Mouse (Mus musculus) cerebellum, adult 9-10 months (tissue): ENCODE results near the gene Tbx4.

Experiments
- DNase-seq: peaks from one replicate; pipeline ENCODE4 v3.0.0; 2022

The Tbx4 gene

DNA sequence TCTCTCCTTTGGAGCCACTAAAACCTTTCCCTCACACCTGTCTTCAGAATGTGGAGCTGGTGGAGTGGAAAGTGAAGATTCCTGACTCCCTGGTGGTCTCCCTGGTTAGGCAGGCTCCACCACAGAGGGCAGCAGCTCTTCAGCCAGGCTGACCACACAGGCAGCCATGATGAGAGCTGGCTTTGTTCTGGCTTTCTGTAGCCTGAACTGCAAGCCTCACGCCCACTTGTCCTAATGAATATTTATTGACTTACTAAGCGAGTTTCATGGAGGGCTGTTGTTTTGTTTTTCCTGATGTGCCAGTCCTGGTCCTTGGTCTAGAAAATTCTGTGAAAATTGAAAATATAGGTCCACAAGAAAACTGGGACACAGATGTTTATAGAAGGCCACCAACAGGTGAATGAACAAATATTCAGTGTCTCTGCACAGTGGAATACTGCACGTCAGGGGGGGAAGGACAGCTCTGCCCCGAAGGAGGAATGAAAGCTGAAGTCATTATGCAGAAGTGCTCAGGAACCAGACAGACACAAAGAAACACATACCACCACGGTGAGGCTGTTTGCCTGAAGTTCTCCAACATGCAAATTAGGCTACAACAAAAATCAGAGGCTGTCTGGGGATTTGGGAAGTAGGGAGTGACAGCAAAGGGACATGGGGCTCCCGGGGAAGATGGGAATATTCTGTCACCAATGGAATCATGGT is 28.1 kb upstream of the Tbx4 start:
- no peak for DNase-seq

DNA sequence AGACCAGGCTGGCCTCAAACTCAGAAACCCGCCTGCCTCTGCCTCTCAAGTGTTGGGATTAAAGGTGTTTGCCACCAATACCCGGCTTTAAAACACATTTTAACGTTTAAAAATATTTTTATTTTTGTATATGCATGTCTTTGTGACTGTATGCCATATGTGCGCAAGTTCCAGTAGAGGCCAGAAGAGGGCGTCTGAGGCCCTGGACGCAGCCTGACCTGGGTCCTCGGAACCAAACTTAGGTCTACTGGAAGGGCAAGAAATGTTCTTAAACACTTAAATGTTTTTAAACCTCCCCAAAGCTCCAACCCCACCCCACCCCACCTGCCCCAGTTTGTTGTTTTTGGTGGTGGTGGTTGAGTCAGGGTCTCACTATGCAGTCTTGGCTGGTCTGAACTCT is 21.9 kb upstream of the Tbx4 start:
- DNase-seq, result no peak

DNA sequence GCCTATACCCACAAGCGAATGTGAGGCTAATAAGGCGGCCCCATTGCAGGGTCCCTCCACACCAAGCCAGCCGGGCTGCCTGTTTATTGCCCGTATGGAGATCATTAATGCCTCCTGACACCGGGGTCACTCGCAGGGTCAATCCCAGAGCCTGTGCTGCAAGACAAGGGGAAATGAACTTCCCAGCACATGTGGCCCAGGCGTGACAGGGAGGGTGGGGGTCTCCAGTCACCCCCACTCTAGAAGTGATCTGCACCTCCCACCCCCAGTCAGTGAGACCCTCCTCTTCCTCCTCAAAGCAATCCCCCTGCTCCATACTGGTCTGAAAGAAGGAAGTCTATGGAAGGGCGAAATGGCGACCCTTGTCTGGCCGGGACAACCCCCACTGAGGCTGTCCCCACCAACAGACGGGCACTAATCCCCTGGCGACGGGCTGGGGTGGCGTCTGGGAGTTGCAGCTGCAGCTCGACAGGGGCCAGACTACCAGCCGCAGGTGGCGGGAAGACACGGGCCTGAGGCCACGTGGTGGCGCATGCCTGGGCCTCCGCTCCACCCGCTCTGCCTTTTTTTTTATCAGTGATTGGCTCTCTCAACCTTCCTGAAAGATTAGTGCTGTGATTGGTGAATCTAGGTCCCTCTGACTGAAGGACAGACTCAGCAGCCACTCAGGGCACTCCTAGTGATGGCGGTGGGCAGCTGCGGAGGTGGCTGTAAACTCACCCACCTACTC is 10.0 kb upstream of the Tbx4 start:
- DNase-seq, result no peak

DNA sequence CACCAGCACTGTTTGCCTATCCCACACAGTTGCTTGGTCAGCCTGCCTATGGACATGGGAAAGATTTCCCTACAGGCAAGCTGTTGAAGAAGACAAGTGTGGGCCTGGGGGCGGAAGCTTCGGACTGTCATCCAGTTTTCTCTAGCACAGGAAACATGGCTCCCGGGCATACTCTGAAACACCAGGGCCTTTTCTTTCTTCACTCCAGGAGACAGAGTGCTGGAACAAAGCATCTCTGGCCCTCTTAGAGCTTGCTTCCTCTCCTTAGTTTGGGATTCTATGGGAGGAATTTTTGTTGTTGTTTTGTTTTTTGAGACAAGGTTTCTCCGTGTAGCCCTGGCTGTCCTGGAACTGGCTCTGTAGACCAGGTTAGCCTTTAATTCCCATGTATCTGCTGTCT is 1.7 kb upstream of the Tbx4 start:
- no peak for DNase-seq

DNA sequence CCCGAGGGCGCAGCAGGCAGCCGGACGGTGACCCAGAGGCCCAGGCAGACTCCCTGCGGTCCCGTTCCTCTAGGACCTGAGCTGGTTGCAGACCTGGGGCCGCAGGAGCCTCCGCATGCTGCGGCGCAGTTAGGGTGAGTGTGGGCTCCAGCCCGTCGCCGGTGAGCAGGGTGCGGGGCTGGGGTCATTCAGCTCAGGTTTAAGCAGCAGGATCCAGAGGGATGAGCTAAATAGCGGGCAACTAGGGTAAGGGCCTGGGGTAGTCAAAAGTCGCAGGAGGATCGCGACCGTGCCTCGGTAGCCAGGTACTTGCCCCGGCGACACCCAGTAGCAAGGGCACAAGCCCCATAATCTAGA is 185 bp downstream of the Tbx4 start:
- no peak for DNase-seq

DNA sequence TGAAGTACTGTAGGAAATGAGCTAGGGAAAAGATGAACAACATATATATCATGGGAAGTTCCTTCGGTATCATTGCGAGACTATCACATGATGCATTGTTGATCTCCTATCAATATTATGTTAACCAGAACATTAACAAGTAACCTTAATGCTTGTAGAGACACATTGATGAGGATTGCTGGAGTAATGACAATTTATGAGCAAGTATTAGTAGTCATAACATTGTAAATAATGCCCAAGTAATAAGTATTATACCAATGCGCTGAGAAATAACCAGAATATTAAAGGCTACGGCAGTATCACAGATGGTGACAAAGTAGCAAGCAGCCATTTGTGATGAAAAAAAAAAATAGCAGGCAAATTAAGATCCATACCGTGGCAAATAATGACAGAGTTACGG is 1.1 kb downstream of the Tbx4 start:
- no peak for DNase-seq

DNA sequence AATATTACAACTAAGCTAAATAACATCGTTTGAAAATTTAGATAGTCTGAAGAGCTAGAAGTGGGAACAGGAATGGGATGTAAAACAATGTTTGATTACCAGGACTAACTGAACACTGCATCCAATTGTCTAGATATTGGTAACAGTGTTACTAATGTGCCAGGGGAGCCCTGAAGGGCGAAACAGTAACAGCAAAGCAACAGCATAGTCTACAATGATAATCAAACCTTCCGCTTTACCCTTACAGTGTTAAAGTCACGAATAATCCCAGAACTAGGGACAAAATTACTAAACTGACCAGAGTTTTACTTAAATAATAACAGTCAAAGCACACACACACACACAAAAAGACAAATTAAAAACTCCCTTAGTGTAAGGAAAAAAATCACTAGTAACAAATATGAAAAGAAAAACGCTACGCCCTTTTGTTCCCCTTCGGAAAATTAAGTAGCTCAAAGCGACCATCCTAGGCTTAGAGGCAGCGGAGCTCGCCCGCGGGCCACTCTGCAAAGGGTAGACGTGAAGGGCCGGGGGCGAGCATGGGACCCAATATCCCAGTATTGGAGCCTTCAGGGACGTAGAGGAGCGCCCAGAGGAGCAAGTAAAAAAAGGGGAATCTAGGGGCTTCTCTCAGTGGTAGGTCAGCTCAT is 1.7 kb downstream of the Tbx4 start:
- DNase-seq, result no peak

DNA sequence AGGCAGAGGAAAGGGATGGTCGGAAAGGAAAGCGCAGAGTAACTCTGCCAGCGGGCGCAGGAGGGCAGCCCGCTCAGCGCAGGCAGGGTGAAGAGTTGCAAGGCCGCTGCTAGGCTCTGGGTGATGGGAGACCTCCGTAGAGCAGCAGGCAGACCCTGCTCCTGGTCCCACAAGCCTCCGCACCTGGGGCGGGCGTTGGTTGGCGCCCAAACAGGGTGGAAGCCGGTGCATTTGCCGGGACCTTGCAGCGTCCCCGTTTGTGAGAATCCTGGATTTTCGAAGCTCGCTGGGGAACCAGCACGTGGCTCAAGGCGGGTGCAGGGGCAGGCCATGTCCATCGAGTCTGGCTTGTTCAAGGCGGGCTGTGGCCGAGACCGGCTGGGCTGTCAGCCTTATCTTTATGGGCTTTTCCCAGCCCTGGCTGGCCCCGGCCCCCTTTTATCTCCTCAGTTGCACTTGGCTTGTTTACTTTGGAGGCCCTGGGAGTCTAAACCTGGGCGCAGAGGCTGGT is 2.3 kb downstream of the Tbx4 start:
- DNase-seq, result no peak

DNA sequence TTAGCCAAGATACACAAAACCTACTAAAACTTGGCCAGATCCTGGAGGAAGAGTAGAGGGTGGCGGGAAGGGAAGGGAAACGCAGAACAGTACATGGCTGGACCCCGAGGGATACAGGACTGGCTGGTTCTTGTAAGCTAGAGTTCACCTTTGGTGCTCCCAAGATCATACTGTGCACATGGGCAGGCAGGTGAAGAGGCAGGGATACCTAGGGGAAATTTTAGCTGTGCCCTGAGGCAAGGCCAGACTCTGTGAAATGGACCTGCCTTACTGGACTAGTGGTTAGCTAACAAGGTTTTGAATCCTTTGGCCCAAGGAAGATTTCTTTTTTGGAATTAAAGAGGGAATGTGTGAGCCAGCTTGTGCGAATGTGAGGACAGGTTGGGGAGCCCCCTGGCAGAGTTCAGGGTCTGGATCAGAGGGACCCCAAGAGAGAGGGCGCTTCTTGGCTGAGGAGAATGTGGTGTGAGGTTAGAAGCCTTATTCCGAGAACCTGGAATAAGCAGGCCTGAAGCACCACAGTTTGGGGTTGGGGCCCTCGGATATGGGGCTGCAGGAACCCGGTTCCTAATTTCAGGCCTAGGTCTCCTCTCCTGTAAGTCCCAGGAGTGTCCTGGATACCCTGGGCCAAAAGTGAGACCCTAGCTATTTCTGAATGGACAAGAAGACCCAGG is 3.0 kb downstream of the Tbx4 start:
- no peak for DNase-seq

DNA sequence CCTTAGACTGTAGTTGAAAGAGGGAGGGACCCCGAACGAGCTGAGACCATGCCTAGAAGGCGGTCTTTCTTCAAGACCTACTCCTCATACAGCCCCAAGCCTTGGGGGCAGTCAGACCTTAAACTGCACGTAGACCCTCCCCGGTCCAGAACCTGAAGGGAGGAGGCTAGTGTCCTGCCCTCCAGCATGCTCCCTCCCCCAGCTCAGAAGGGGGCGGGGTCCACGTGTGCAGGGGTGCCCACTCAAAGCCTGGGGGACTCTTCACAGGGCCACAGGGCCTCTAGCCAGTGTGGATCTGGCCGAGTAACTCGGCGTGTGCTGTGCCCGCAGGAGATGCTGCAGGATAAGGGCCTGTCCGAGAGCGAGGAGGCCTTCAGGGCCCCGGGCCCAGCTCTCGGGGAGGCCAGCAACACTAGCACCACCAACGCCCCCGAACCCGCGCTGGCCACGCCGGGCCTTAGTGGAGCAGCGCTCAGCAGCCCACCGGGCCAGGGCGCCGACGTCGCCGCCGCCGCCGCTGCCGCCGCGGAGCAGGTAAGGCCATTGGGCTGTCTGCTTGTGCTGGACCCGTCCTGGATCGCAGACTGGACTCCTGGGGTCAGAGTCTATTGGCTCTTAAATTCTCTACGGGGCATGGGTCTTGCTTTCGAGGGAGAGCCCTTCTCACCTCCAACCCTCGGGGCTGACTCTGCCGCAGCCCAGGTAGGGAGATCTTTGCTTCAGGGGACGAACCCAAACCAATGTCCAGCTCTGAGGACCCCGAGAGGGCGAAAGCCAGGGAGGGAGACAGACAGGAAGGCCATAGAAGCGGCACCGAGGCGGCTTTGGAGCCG is 3.7 kb downstream of the Tbx4 start:
- no peak for DNase-seq

DNA sequence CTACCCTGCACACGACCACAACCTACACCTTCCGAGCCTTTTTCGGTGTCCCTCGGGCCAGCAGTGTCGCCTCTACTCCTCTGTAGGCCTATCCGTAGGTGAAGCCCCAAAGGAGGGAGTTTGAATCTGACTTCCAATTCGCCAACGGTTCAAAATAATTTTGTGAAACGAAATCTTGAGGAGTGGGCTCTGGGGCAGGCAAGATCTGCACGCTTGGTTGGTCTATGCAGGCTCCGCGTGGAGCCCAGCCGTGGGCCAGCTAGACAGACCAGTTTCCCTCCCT is 4.3 kb downstream of the Tbx4 start:
- no peak for DNase-seq

DNA sequence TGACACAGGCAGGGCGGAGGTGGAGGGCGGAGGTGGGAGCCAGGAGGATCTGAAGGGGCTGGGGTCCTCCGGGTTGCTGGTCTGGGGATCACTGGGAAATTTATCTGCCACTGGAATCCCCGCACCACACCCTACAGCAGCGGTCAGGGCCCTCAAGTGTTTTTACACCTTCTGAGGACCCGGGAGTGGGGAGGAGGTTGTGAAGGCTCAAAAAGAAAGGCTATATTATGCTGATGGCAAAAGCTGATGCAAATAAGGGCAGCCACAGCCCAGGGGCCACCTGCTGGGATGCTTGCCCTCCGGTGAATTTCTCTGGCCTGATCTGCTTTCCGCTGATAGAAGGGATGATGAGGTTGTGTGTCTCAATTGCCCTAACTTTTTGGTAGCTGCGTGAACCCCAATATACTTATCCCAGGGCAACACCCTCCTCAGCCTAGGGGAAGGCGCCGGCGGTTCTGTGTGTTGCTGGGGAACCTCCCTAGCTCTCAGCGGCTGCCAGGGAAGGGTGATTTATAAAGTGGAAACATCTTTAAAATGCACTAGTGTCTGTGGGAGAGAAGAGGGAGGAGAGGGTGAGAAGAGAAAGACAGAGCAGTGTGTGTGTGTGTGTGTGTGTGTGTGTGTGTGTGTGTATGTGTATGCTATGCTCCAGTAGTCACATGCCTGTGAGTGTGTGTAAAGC is 4.9 kb downstream of the Tbx4 start:
- DNase-seq, result no peak

DNA sequence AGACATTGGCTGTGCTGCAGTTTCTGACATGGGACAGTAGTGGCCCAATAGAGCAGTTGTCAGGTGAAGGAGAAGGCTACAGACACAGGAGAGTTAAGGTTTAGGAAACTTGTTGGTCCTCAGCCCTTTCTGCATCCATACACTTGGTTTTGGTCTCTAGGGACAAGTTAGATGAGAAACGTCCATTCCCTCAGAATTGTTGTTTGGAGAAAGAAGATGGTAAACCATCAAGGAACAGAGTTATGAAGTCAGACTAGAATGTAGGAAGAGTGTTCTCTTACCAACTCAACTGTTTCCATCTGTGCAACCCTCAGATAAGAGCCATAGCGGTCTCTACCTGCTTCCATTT is 5.4 kb downstream of the Tbx4 start:
- DNase-seq, result no peak

DNA sequence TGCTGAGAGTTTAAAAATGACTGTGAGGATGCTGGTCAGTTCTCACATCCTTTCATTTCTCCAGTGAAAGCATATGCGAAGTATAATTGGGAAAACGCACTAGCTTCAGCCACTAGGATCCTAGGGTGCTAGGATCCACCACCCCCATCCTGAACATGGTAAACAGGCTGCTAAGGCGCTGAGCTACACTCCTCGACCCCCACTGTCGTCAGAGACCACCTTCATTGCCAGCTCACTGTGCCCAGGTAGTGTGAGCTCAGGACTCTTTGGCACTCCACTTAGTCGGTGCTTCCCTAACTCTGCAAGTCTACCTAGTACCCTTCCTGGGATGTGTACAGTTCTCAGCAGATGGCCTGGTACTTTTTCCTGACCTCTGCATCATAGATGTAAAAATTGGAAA is 6.5 kb downstream of the Tbx4 start:
- DNase-seq, result no peak

DNA sequence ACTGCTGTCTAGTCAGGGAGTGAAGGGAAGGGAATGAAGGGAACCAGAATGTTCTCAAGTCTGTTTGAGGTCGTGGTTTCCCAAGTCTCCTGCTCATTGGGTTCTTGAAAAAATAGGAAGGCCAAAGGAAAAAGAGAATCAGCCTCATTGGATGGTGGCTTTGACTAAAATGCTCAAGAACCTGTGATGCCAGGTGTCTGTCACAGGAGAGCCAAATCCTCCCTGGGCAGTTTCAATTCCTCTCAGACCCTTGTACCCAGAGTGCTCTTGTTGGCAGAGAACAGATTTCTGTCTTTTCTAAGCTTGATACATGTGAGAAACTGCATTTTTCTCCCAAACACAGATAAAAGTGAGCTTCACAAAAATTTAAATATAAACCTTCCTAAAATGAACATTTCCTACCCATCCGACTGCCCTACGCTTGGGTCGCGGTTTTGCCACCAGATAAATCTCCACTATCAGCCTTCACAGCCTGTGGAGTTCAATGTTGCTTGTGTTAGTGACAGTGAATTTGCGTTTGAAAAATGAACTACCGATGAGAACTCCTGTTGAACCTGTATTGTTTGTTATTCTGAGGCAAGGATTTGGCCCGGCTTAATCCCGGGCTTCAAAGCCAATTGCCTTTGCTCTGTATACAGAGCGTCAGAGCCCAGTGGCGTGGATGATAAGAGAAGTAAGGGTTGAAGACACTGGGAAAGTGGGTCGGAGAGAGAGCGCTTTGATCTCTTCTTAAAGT is 7.3 kb downstream of the Tbx4 start:
- no peak for DNase-seq

DNA sequence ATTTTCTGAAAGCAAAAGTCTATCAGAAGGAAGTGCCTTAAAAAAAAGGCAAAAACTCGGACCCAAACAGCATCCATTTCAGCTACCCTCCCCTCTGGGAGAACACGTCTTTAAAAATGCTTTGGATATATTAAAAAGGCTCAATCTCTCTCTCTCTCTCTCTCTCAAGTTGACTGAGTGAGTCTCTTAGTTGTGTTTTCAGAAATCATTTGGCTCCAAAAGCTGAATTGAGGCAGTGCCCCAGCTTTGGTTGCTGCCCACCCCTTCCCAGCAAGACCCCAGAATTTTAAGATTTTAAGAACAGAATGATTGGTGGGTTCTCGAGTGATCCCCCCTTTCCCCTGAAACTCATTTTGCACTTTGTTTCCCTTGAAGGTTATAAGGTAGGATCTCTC is 7.9 kb downstream of the Tbx4 start:
- DNase-seq, result no peak

DNA sequence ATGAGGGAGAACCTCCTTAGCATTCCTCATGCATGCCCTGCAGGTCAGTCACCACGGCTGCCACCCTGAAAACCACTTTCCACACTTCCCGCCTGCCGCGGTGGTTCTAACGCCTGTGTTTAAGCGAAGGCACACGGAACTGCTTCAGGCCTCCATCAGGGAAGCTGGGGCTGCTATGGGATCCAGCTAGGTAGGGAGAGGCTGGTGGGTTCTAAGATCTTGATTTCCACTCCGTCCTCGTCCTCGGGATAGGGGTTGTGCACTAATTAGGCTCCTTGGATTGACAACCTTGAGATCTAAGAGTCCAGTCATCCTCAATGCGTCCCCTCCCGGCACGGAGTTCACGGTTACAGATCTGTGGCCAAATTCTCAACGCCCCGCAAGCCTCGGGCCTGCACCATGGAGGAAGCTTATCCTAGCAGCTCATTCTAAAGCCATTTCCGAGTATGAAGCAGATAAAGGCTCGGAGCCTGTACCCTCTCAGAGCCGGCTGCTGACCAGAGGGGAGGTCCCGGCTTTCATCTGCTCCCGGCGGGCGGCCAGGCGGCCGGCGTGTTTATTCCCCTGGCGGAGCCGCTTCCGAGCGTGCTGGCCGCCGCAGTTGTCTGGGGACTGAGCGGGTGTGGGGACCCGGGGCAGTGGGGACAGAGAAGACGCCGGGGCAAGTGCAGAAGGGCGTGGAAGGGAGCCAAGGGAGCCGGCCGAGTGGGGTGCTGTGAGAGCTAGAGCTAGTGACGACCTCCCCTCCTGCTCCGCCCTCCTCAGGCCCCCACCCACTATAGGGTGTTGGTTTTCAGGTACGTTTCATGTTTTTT is 8.7 kb downstream of the Tbx4 start:
- DNase-seq, result no peak

DNA sequence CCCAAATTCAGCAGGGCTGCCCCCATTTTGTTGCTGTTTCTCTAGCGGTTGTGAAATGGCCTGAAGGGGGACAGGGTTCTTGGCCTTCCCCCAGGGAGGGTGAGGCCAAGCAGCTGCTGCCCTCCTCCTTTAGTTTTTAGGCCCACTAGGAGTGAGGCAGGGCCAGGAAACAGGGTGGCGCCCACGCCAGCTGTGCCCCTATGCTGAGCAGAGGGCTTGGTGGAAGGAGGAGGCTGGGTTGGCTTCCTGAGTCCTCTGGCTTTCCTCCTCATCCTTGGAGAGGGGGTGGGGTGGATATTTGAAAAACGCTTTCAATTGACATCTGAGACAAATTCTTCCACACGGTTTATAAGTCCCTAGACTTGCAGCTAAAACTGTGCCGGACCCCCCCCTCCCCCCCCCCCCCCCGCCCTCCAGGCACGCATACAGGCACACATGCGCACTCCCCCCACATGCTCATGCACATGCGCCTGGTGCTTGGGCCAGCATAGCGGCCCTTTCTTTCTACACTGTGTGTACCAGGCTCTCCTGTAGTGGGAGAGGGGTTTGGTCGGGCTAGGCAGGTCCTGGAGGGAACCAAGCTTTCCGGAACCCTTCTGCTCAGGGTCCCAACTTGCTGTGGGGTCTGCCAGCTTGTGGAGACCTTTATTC is 10.2 kb downstream of the Tbx4 start:
- DNase-seq, result no peak

DNA sequence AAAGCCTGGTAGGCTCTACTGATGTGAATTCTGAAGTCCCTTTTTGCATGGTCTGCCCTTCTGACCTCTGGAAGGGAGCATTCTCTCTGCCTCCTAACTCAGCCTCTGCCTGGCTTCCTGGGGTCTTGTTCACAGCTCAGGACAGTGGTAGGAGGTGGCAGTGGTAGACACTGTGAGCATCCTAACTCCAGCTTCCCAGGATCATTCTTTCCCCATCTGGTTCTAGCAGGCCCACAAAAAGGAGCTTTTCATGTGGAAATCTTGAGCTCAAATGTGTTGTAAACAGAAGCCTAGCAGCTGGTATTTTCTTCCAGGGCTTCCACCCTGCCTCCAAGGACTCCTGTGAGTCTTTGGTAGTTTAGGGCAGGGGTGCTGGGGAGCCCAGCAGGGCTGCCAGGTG is 14.1 kb downstream of the Tbx4 start:
- no peak for DNase-seq

DNA sequence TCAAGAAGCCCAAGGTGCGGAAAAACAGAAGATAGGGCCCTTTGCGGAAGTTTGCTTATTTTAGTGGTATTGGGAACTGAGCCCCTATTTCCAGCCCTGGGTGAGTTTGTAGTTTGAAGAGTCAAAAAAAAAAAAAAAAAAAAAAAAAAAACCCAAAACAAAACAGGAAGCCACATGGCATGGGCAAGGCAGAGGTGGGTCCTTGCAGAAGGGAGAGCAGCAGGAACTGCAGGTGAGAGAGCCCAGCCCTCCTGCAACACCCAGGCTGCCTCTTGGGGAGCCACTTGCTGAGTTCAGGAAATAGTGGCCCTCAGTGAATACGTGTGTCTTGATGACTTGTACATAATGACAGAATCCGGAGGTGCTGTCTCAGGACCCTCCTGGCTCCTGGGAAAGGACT is 23.3 kb downstream of the Tbx4 start:
- no peak for DNase-seq
